Mouse (Mus musculus): ENCODE data around the gene Sim1.

DNA sequence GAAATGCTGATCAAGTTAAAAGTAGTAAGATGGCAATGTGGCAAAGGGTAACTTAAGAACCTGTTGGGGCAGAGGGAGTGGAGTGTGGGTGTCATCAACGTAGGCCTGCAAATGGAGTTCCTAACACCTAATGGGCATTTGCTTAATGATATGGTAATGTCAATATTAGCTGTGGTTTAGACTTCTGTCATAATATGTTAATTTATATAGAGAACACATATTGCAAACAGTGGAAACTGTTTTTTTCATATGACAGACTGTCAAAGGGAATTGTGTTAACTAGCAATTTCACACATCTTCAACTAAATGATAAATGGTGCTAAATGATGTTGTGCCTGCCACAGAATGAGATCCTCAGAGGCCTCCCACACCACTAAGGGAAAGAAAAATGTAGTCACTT is 120.8 kb downstream of the Sim1 start:
- TF ChIP-seq POLR2A (IDR thresholded peaks at IDR 0.05; ENCODE audit: control insufficient read depth, extremely low read depth, insufficient read depth, low read length, poor library complexity) (no peak), CTCF (IDR thresholded peaks at IDR 0.05; ENCODE audit: borderline replicate concordance, control insufficient read depth, extremely low read depth, insufficient read depth, low read length, poor library complexity) (no peak)
